ENCODE assay signal across 9 mouse cellular contexts in genomic region chr2:165878021-165878585, GRCm38 (mm10). TPM values are rescaled to one million over a fixed set of nuclear protein-coding genes. Genes with fewer than 3 reads are reported as not detected.
DNase-seq lines count a peak whose midpoint lies in the region; ATAC-seq and TF ChIP-seq lines count a peak whose summit lies in the region.
"Had no signal": no experiment of that assay in that cellular context is flagged by ENCODE, and none has a peak within 500 bp of the region (broad histone marks: within the 10 kb centered on the region; RNA-seq: fewer than 3 reads in every experiment).

No protein-coding gene starts in this region.

- H3K27me3 ChIP-seq in heart, postnatal 0 days (ENCODE audit: control insufficient read depth, insufficient read depth, low read length) = no peaks in the 10 kb centered on the region
- H3K27me3 ChIP-seq in hindbrain, postnatal 0 days (ENCODE audit: insufficient read depth, low read length) = no peaks in the 10 kb centered on the region
- H3K27me3 ChIP-seq in midbrain, embryonic 16.5 days (ENCODE audit: control insufficient read depth, insufficient read depth, low read depth, low read length) = no peaks in the 10 kb centered on the region
- H3K27me3 ChIP-seq: Patski had no signal

- no peak overlapping the region for H3K4me3 ChIP-seq in heart, postnatal 0 days (ENCODE audit: low read depth, low read length)
- no peak overlapping the region for H3K4me3 ChIP-seq in bone marrow macrophage, adult 2 months (ENCODE audit: insufficient read depth, low read length)
- H3K4me3 ChIP-seq in hindbrain, postnatal 0 days (ENCODE audit: low read length) = peak overlapping the region; percentile 20
- peak overlapping the region; percentile 36 for H3K4me3 ChIP-seq in midbrain, embryonic 16.5 days (ENCODE audit: low read depth, low read length)

- no peaks in the 10 kb centered on the region for H3K9me3 ChIP-seq in heart, postnatal 0 days (replicated peaks; ENCODE audit: control insufficient read depth, low read length)
- no peaks in the 10 kb centered on the region for H3K9me3 ChIP-seq in hindbrain, postnatal 0 days (ENCODE audit: low read length)
- no peaks in the 10 kb centered on the region for H3K9me3 ChIP-seq in midbrain, embryonic 16.5 days (replicated peaks; ENCODE audit: control insufficient read depth, low read length, poor library complexity, severe bottlenecking)

- ATAC-seq in heart, postnatal 0 days (ENCODE audit: insufficient read depth, low read depth) = no peak
- ATAC-seq in hindbrain, postnatal 0 days = no peak
- no peak for ATAC-seq in midbrain, embryonic 16.5 days
- ATAC-seq: Patski had no signal

- TF ChIP-seq POLR2A in bone marrow macrophage, adult 2 months (IDR thresholded peaks at IDR 0.05; ENCODE audit: borderline replicate concordance, low read depth, low read length) = no peak

- intact Hi-C loops in heart, postnatal 10 days (cut with DNase I) = no loop called here

- DNase-seq in heart, postnatal 0 days (ENCODE audit: low spot score) = peak; percentile 5
- DNase-seq in heart, postnatal 10 days = no peak
- no peak for DNase-seq in hindbrain, postnatal 0 days (ENCODE audit: low spot score)
- no peak for DNase-seq in cerebellum, postnatal 4 days (ENCODE audit: low spot score in 2 of 2)
- DNase-seq in testis, postnatal 10 days (ENCODE audit: low spot score) = no peak
- DNase-seq in ovary, postnatal 36 days (ENCODE audit: low spot score) = no peak

- H3K4me1 ChIP-seq in heart, postnatal 0 days (ENCODE audit: control insufficient read depth, insufficient read depth) = peaks cover 88% of the 10 kb centered on the region
- H3K4me1 ChIP-seq in bone marrow macrophage, adult 2 months (ENCODE audit: control insufficient read depth, insufficient read depth, low read length) = peaks cover 72% of the 10 kb centered on the region
- H3K4me1 ChIP-seq in hindbrain, postnatal 0 days (ENCODE audit: insufficient read depth, low read length) = peaks cover 88% of the 10 kb centered on the region
- H3K4me1 ChIP-seq in midbrain, embryonic 16.5 days (ENCODE audit: control insufficient read depth, insufficient read depth, low read length) = peaks cover 92% of the 10 kb centered on the region

- H3K9ac ChIP-seq in heart, postnatal 0 days (replicated peaks; ENCODE audit: low read depth, low read length) = no peak overlapping the region; the same call in 1 of the 2 replicates
- H3K9ac ChIP-seq in hindbrain, postnatal 0 days (replicated peaks; ENCODE audit: low read length) = peak overlapping the region; percentile 41; the same call in 1 of the 2 replicates
- H3K9ac ChIP-seq in midbrain, embryonic 16.5 days (ENCODE audit: low read depth, low read length) = peak overlapping the region; percentile 49

- peak overlapping the region; percentile 27 for H3K27ac ChIP-seq in heart, postnatal 0 days (ENCODE audit: low read depth)
- H3K27ac ChIP-seq in bone marrow macrophage, adult 2 months (ENCODE audit: insufficient read depth, low read depth, low read length) = peak overlapping the region; percentile 53
- peak overlapping the region; percentile 93 for H3K27ac ChIP-seq in hindbrain, postnatal 0 days
- peak overlapping the region; percentile 100 for H3K27ac ChIP-seq in midbrain, embryonic 16.5 days (ENCODE audit: low read length)

- TF ChIP-seq EP300 in heart, postnatal 0 days (IDR thresholded peaks at IDR 0.05; ENCODE audit: low read depth) = no peak

- no peak for TF ChIP-seq CTCF in heart, postnatal 0 days (IDR thresholded peaks at IDR 0.05; ENCODE audit: low read depth)
- no peak for TF ChIP-seq CTCF in bone marrow macrophage, adult 2 months (IDR thresholded peaks at IDR 0.05; ENCODE audit: low read depth, low read length)
- no peak for TF ChIP-seq CTCF in hindbrain, postnatal 0 days (IDR thresholded peaks at IDR 0.05; ENCODE audit: low read depth)

- peaks cover 14% of the 10 kb centered on the region; the same call in 1 of the 2 replicates for H3K36me3 ChIP-seq in heart, postnatal 0 days (replicated peaks; ENCODE audit: control insufficient read depth, insufficient read depth, low read length)
- 0 out of 2 replicates have a peak, but pooled peaks cover 4% of the 10 kb centered on the region for H3K36me3 ChIP-seq in hindbrain, postnatal 0 days (ENCODE audit: insufficient read depth, low read length)
- peaks cover 6% of the 10 kb centered on the region; the same call in 1 of the 2 replicates for H3K36me3 ChIP-seq in midbrain, embryonic 16.5 days (ENCODE audit: control insufficient read depth, insufficient read depth, low read length)

- peak overlapping the region; percentile 30 for H3K4me2 ChIP-seq in heart, postnatal 0 days (ENCODE audit: low read depth, low read length)
- H3K4me2 ChIP-seq in hindbrain, postnatal 0 days (ENCODE audit: low read depth, low read length) = peak overlapping the region; percentile 58
- peak overlapping the region; percentile 70 for H3K4me2 ChIP-seq in midbrain, embryonic 16.5 days (ENCODE audit: low read length)

- 25% methylated on average over 10 of the region's 10 CpGs for WGBS in heart, postnatal 0 days
- WGBS in hindbrain, postnatal 0 days = 8% methylated on average over 10 of the region's 10 CpGs
- 8% methylated on average over 10 of the region's 10 CpGs for WGBS in midbrain, embryonic 16.5 days

RNA-seq across cellular contexts. Expression of gene Zmynd8, which starts 20.7 kb away (rescaled TPM):
- total RNA-seq in heart, postnatal 0 days (2014; rRNA removed; ENCODE audit: low replicate concordance) = 19.2 and 48.1 TPM in 2 replicates
- 35.3 and 35.4 TPM in 2 replicates for polyA plus RNA-seq in heart, postnatal 0 days (2015; fragmentation: Nextera tagmentation; extraction: Ambion mirVana)
- 10 to 100 TPM; 48.7 to 55.5 TPM for total RNA-seq in heart, postnatal 10 days (2021)
- 97.8 and 99.5 TPM in 2 replicates for polyA plus RNA-seq in bone marrow macrophage, adult 2 months (2012; ENCODE audit: insufficient read depth, insufficient read length, missing spikeins)
- 46.6 and 46.8 TPM in 2 replicates for total RNA-seq in hindbrain, postnatal 0 days (2014; rRNA removed)
- 53.0 and 56.9 TPM in 2 replicates for polyA plus RNA-seq in hindbrain, postnatal 0 days (2015; fragmentation: Nextera tagmentation; extraction: Ambion mirVana)
- polyA plus RNA-seq in midbrain, embryonic 16.5 days (2015; fragmentation: Nextera tagmentation; extraction: Ambion mirVana) = 78.7 and 87.3 TPM in 2 replicates

Comparison
In these comparisons a context has a peak if more than half of its experiments do, and no peak if none do; other contexts are left out.
1. H3K27ac ChIP-seq: peak in every context shown above with its lines; median percentile 100 in midbrain, embryonic 16.5 days; 93 in hindbrain, postnatal 0 days; 53 in bone marrow macrophage, adult 2 months; 27 in heart, postnatal 0 days.
2. H3K4me3 ChIP-seq: peak in hindbrain, postnatal 0 days (single experiment) and midbrain, embryonic 16.5 days (single experiment); none in heart, postnatal 0 days (single experiment) and bone marrow macrophage, adult 2 months (single experiment).
3. Peak in every context shown above with its lines, with median percentiles within 50 percentile points of each other: H3K4me2 ChIP-seq.